Comparison of ENCODE assay signal across 17 mouse cellular contexts in the genomic region with DNA sequence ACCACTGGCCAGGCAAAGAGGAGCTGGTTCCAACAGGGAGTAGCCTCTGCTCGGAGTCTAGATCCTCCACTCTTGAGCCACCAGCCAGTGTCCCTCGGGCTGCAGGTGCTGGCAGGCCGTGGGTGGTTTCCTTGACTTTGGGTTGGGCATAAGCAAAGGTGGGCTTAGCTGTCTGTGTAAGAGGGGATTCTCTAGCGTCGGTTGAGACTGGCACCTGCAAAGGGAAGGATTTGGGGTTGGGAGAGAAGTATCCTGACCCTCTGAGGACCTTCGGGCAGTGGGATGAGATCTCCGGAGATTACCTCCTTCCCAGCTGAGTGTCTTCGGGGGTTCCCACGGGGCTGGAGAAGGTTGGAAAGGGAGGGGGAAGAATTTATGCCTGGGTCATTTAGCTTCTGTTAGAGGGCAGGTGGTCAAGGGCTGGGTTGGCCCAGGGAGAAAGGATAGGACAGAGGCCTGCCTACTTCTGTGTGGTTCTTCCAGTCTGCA. TPM values are rescaled to one million over a fixed set of nuclear protein-coding genes. Genes with fewer than 3 reads are reported as not detected.
DNase-seq lines count a peak whose midpoint lies in the region; ATAC-seq and TF ChIP-seq lines count a peak whose summit lies in the region.
"Had no signal": no experiment of that assay in that cellular context is flagged by ENCODE, and none has a peak within 500 bp of the region (broad histone marks: within the 10 kb centered on the region; RNA-seq: fewer than 3 reads in every experiment).

No protein-coding gene starts in this region.

- peak overlapping the region; percentile 49 for H3K4me2 ChIP-seq in forebrain, embryonic 16.5 days (ENCODE audit: low read length)
- H3K4me2 ChIP-seq in midbrain, embryonic 13.5 days (replicated peaks): peak overlapping the region; percentile 75

- no peaks in the 10 kb centered on the region for H3K36me3 ChIP-seq in E14TG2a.4 (ENCODE audit: insufficient read depth, low read length)
- H3K36me3 ChIP-seq in forebrain, embryonic 16.5 days (ENCODE audit: control insufficient read depth, insufficient read depth): no peaks in the 10 kb centered on the region
- peaks cover 10% of the 10 kb centered on the region for H3K36me3 ChIP-seq in midbrain, embryonic 13.5 days
- H3K36me3 ChIP-seq in limb, embryonic 10.5 days: no peaks in the 10 kb centered on the region

- peak overlapping the region; percentile 96 for H3K9ac ChIP-seq in forebrain, embryonic 16.5 days (replicated peaks; ENCODE audit: low read depth, low read length)
- H3K9ac ChIP-seq in midbrain, embryonic 13.5 days (replicated peaks): peak overlapping the region; percentile 100

- peak overlapping the region; percentile 98 for H3K27ac ChIP-seq in forebrain, embryonic 16.5 days (ENCODE audit: low read length)
- H3K27ac ChIP-seq in midbrain, embryonic 13.5 days: peak overlapping the region; percentile 100
- H3K27ac ChIP-seq in limb, embryonic 10.5 days: no peak overlapping the region
- H3K27ac ChIP-seq: heart, adult 2 months had no signal

- peaks cover 72% of the 10 kb centered on the region for H3K4me1 ChIP-seq in E14TG2a.4 (replicated peaks; ENCODE audit: low read depth, low read length)
- peaks cover 47% of the 10 kb centered on the region for H3K4me1 ChIP-seq in forebrain, embryonic 16.5 days (replicated peaks; ENCODE audit: control insufficient read depth, insufficient read depth, low read length)
- H3K4me1 ChIP-seq in midbrain, embryonic 13.5 days (replicated peaks): peaks cover 71% of the 10 kb centered on the region
- H3K4me1 ChIP-seq in limb, embryonic 10.5 days: peaks cover 40% of the 10 kb centered on the region

- H3K9me3 ChIP-seq in E14TG2a.4 (ENCODE audit: low read length): no peaks in the 10 kb centered on the region
- H3K9me3 ChIP-seq in forebrain, embryonic 16.5 days (ENCODE audit: control insufficient read depth, low read length): no peaks in the 10 kb centered on the region
- H3K9me3 ChIP-seq in midbrain, embryonic 13.5 days: no peaks in the 10 kb centered on the region
- H3K9me3 ChIP-seq in limb, embryonic 10.5 days (replicated peaks): no peaks in the 10 kb centered on the region
- H3K9me3 ChIP-seq: megakaryocyte, embryonic 14.5 days had no signal

- ATAC-seq in forebrain, embryonic 16.5 days: no peak
- ATAC-seq in midbrain, embryonic 13.5 days: no peak
- ATAC-seq: CD4-positive, CD25-positive, alpha-beta regulatory T cell, adult 4 months; inflammation-experienced regulatory T-cells, adult 6 months; Patski had no signal

- DNase-seq in embryo, embryonic 11 days: peak; percentile 26
- no peak for DNase-seq in thymus, postnatal 0 days (ENCODE audit: low spot score)
- no peak for DNase-seq in limb, embryonic 10.5 days (ENCODE audit: low spot score)
- no peak for DNase-seq in spleen, postnatal 4 days (ENCODE audit: low spot score in 2 of 2)
- no peak for DNase-seq in layer of hippocampus, adult 9-11 months
- DNase-seq: adrenal gland, postnatal 25 days; heart, adult 2 months; kidney, postnatal 36 days; lung, adult 2 months had no signal

- peak overlapping the region; percentile 83 for H3K4me3 ChIP-seq in E14TG2a.4 (replicated peaks; ENCODE audit: low read length)
- H3K4me3 ChIP-seq in forebrain, embryonic 16.5 days (replicated peaks; ENCODE audit: low read length): peak overlapping the region; percentile 79
- H3K4me3 ChIP-seq in midbrain, embryonic 13.5 days (replicated peaks): peak overlapping the region; percentile 98
- H3K4me3 ChIP-seq in limb, embryonic 10.5 days: no peak overlapping the region
- H3K4me3 ChIP-seq: erythroblast, embryonic 14.5 days; heart, adult 2 months had no signal

- WGBS in forebrain, embryonic 16.5 days: 10% methylated on average over 9 of the region's 9 CpGs
- 3% methylated on average over 9 of the region's 9 CpGs for WGBS in midbrain, embryonic 13.5 days
- 6% methylated on average over 9 of the region's 9 CpGs for WGBS in limb, embryonic 10.5 days

- no peak for TF ChIP-seq CTCF in E14TG2a.4 (conservative IDR thresholded peaks at IDR 0.05; ENCODE audit: low read length)

- peaks cover 96% of the 10 kb centered on the region for H3K27me3 ChIP-seq in E14TG2a.4 (ENCODE audit: insufficient read depth, low read length)
- H3K27me3 ChIP-seq in forebrain, embryonic 16.5 days (replicated peaks; ENCODE audit: control insufficient read depth, insufficient read depth, low read length): peaks cover 6% of the 10 kb centered on the region; the same call in 1 of the 2 replicates
- H3K27me3 ChIP-seq in midbrain, embryonic 13.5 days: no peaks in the 10 kb centered on the region
- H3K27me3 ChIP-seq in limb, embryonic 10.5 days (ENCODE audit: low read depth, poor library complexity, severe bottlenecking): peaks cover 100% of the 10 kb centered on the region

RNA-seq across cellular contexts. Expression of gene Ythdf1, which starts 28.9 kb away (rescaled TPM):
- polyA plus RNA-seq in forebrain, embryonic 16.5 days (2015; fragmentation: Nextera tagmentation; extraction: Ambion mirVana): 44.9 and 50.1 TPM in 2 replicates
- 37.7 and 47.2 TPM in 2 replicates for polyA plus RNA-seq in midbrain, embryonic 13.5 days (2015; fragmentation: Nextera tagmentation; extraction: Ambion mirVana)
- 52.6 and 53.9 TPM in 2 replicates for polyA plus RNA-seq in thymus, postnatal 0 days (2015; fragmentation: Nextera tagmentation; extraction: Ambion mirVana)
- 76.4 and 77.8 TPM in 2 replicates for polyA plus RNA-seq in limb, embryonic 10.5 days (2016; fragmentation: Nextera tagmentation; extraction: Ambion mirVana)

RNA-seq across cellular contexts. Expression of gene Birc7, which starts 36.9 kb away (rescaled TPM):
- polyA plus RNA-seq in forebrain, embryonic 16.5 days (2015; fragmentation: Nextera tagmentation; extraction: Ambion mirVana): not detected in 2 replicates
- polyA plus RNA-seq in midbrain, embryonic 13.5 days (2015; fragmentation: Nextera tagmentation; extraction: Ambion mirVana): 0.27 and 0.55 TPM in 2 replicates
- polyA plus RNA-seq in thymus, postnatal 0 days (2015; fragmentation: Nextera tagmentation; extraction: Ambion mirVana): 0.30 and 0.40 TPM in 2 replicates
- polyA plus RNA-seq in limb, embryonic 10.5 days (2016; fragmentation: Nextera tagmentation; extraction: Ambion mirVana): not detected in 2 replicates
- polyA plus RNA-seq: CD4-positive, CD25-positive, alpha-beta regulatory T cell, adult 4 months; erythroblast, embryonic 14.5 days; heart, adult 2 months; inflammation-experienced regulatory T-cells, adult 6 months; lung, adult 2 months; Patski had no signal
